Mouse (Mus musculus) left cerebral cortex, adult 6 months (tissue): ENCODE measurements around the gene Tpm4. TPM values are rescaled to one million over a fixed set of nuclear protein-coding genes. Genes with fewer than 3 reads are reported as not detected.

Experiments
- long read RNA-seq, 2 experiments: library from polyadenylated mRNA; unstranded; transcript quantifications; one replicate each; pipeline ENCODE4 v2.0.0; 2019 to 2020
- polyA plus RNA-seq: library from polyadenylated mRNA; unstranded; fragments of <200 nt; fragmentation: Nextera tagmentation; gene quantifications from 2 replicates; pipeline ENCODE4 v1.2.3, GENCODE M21; 2021

Gene Tpm4
- polyA plus RNA-seq: 25.2 and 27.4 TPM in 2 replicates
- long read RNA-seq, experiment 1, transcript Tpm4-201 (8 exons, 2,128 nt): major isoform, 246 of 258 reads
- long read RNA-seq, experiment 1, partial matches to known transcripts: 4 of 258 reads
- long read RNA-seq, experiment 1, other reads (novel, unspliced or antisense): 8 of 258 reads
- long read RNA-seq, experiment 2, transcript Tpm4-201 (8 exons, 2,128 nt): major isoform, 34 of 37 reads
- long read RNA-seq, experiment 2, partial matches to known transcripts: 3 of 37 reads
- long read RNA-seq, experiment 2, other reads (novel, unspliced or antisense): 0 of 37 reads

DNA sequence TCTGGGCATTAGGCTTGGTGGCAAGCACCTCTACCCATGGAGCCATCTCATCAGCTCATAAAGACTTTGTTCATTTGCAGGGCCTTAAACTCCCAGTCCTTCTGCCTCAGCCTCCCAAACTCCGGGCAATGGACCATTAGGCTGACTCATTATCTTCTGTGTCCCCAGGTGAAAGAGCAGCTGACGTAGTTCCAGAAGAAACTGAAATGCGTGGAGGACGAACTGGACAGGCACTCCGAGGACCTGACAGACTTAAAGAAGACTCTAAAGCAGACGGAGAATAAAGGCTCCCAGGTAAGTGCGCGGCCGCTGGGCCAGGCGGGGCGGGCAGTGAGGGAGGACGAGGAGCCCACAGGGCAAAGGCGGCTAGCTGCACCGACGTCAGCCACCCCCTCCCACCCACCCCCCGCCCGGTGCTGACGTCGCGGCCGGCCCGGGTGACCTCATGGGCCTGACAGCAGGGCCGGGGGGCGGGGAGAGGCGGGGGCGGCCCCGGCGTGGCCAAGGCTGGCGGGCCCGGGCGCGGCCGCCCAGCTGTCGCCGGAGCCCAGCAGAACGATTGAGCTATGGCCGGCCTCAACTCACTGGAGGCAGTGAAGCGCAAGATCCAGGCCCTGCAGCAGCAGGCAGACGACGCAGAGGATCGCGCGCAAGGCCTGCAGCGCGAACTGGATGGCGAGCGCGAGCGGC lies at the start of gene Tpm4:
Gene Tpm4, plus strand, starts transcription at position 220 of the 690 bp plus-strand sequence.

DNA sequence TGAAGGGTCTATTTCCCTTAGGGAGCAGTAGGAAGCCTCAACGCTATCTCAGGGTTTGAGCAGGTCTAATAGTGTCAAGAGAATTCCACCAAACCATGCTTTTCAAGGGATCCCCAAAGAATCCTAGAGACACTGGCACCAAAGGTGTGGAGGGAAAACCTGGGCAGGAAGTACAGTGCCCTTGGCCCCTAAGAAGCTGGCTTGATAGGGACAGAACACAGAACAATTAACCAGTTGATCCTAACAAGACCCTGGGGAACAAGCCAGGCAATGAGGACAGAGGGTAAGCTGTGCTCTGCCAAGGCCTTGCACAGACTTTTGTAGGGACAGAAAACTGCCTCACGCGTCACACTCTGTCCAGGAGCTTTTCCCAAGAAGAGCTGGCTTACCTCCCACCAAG lies 28.0 kb upstream of the Tpm4 start, which contains the start of gene Olfr374:
Gene Olfr374, plus strand, starts transcription at position 301 of the 400 bp plus-strand sequence.

DNA sequence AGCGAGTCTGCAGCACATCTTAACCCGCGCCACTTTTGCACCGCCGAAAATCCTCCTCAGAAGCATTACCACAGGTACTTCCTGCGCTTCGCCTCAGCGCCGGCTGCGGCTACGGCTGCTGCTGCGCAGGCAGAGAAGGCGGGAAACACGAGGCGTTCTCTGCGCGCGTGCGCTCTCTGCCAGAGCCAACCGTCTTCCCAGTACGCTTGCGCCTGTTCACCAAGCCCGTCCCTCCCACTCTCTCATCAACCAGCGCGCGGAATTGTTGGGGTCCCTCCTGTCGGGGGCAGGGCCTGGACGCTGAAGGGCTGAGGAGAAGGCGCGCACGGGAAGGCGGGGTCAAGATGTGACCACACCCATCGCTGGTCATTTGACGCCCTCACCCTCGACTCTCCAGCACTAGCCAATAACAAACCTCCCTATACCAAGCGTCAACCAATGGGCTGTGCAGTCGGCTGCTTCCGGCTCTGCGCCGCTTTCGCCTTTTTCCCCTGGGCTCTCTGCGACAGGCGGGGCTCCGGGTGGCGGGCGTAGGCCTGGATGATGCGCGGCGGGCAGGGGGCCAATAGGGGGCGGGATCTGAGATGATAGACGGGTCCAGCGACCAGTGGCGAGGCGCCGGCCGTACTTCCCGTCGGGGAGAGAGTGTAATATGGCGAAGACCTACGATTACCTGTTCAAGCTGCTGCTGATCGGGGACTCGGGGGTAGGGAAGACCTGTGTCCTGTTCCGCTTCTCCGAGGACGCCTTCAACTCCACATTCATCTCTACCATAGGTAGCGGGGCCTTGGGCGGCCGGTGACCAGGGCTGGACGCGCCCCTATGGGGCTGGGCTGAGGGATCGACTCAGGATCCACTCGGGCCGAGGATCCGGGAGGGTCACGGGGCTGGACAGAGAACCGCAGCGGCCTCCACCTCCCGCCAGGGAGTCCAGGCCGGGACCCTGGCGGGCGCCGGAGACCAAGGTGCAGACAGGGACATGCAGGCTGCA lies 26.2 kb downstream of the Tpm4 start, which contains the start of gene Rab8a:
Gene Rab8a, plus strand, starts transcription at position 494 of the 991 bp plus-strand sequence.

DNA sequence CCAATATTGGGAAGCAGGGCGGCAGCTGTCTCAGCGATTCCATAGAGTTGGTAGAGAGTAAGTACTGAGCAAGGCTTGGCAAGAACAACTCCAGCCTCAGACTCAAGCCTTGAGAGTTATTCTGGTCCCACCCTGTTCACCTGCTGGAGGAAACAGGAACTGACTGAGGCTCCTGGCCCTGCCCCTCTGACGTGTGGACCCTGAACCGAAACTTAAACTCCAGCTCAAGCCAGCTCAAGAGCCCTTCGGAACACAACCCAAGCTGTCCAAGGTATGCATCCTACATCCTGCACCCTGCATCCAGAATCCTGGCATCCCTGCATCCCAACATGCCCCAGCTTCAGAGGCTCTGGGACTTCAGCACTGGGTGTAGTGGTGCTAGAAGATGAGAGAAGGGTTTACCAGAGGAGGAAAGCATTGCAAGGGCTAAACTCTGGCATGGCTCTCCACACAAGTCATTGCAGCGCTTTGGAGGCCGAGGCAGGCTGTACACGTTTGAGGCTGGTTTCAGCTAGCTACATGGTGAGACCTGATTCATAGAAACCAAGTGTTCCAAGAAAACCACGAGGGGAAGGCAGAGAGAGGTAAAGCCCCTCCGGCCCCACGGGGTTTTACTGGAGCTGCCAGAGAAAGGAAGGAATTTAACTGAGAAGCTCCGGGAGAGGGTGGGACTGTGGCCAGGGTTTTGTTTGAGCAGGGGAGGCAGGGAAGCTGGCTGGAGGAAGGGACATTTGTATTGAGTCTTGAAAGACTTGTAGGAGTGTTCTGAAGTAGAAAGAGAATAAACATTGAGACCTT lies 54.8 kb downstream of the Tpm4 start, which contains the start of gene Hsh2d:
Gene Hsh2d, plus strand, starts transcription at position 222 of the 798 bp plus-strand sequence.

Other genes starting within 250 kb of the Tpm4 start
- 2.4 and 2.5 TPM in 2 replicates for gene Zfp882, start 226.4 kb upstream of the Tpm4 start, polyA plus RNA-seq
- gene Zfp617, start 226.3 kb upstream of the Tpm4 start, polyA plus RNA-seq: 17.1 and 18.1 TPM in 2 replicates
- gene Zfp961, start 183.9 kb upstream of the Tpm4 start, polyA plus RNA-seq: 11.0 and 11.6 TPM in 2 replicates
- 0.08 TPM in 1 of 2 replicates, not detected in the other for gene Cyp4f18, start 125.3 kb upstream of the Tpm4 start, polyA plus RNA-seq
- gene Olfr372, start 93.8 kb upstream of the Tpm4 start, polyA plus RNA-seq: not detected in 2 replicates
- gene Olfr373, start 51.8 kb upstream of the Tpm4 start, polyA plus RNA-seq: not detected in 2 replicates
- gene Olfr374, start 27.9 kb upstream of the Tpm4 start, polyA plus RNA-seq: not detected in 2 replicates
- gene Rab8a, start 26.2 kb downstream of the Tpm4 start, polyA plus RNA-seq: 42.4 and 62.1 TPM in 2 replicates
- gene Hsh2d, start 54.7 kb downstream of the Tpm4 start, polyA plus RNA-seq: 0.16 TPM in 1 of 2 replicates, not detected in the other
- not detected in 2 replicates for gene Cib3, start 77.9 kb downstream of the Tpm4 start, polyA plus RNA-seq
- not detected in 2 replicates for gene Gm11034, start 78.7 kb downstream of the Tpm4 start, polyA plus RNA-seq
- 48.0 and 64.8 TPM in 2 replicates for gene Fam32a, start 84.8 kb downstream of the Tpm4 start, polyA plus RNA-seq
- gene Ap1m1, start 105.0 kb downstream of the Tpm4 start, polyA plus RNA-seq: 80.9 and 92.7 TPM in 2 replicates
- 7.1 and 8.5 TPM in 2 replicates for gene Gm10282, start 170.3 kb downstream of the Tpm4 start, polyA plus RNA-seq
- 0.70 and 14.4 TPM in 2 replicates for gene Klf2, start 184.1 kb downstream of the Tpm4 start, polyA plus RNA-seq